Mouse (Mus musculus): ENCODE data around the gene Usp20. TPM values are rescaled to one million over a fixed set of nuclear protein-coding genes. Genes with fewer than 3 reads are reported as not detected.

Gene Usp20
- polyA plus RNA-seq, 1 experiment, result 38.5 TPM

DNA sequence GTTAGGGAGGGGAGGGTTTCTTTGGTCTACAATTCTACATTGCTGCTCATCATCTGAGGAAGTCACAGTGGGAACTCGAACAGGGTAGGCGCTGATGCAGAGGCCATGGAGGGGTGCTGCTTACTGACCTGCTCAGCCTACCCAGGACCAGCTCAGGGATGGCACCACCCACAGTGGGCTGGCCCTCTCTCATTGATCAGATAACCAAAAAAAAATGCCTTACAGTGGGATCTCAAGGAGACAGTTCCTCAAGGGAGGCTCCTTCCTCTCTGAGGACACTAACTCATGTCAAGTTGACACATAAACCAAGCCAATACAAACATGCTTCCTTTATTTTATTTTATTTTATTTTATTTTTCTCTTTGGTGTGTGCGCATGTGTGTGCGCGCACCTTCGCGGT is 87.4 kb downstream of the Usp20 start:
- no peaks in the 10 kb centered on the region for H3K79me2 ChIP-seq (ENCODE audit: control insufficient read depth, insufficient read depth)
- no peak overlapping the region for H3K4me2 ChIP-seq (ENCODE audit: low read depth)
- no peak overlapping the region for H3K4me3 ChIP-seq
- TF ChIP-seq REST (IDR thresholded peaks at IDR 0.05; ENCODE audit: insufficient read depth, insufficient read length) (no peak), SRF (IDR thresholded peaks at IDR 0.05; ENCODE audit: control insufficient read depth, insufficient read length, low read depth) (no peak), E2F4 (IDR thresholded peaks at IDR 0.05; ENCODE audit: insufficient read depth) (no peak), TCF3 (IDR thresholded peaks at IDR 0.05; ENCODE audit: insufficient read length, low read depth) (no peak), TCF12 (IDR thresholded peaks at IDR 0.05; ENCODE audit: insufficient read depth, poor library complexity, severe bottlenecking) (no peak), MAX (IDR thresholded peaks at IDR 0.05; ENCODE audit: low read depth) (no peak), CEBPB (IDR thresholded peaks at IDR 0.05; ENCODE audit: insufficient read depth, poor library complexity, severe bottlenecking) (no peak), MYOD1 (IDR thresholded peaks at IDR 0.05; ENCODE audit: control insufficient read depth in 1 of 3, insufficient read length in 2 of 3, low read depth in 2 of 3) (no peak), POLR2AphosphoS2 (IDR thresholded peaks at IDR 0.05; ENCODE audit: insufficient read length, low read depth) (no peak), USF1 (IDR thresholded peaks at IDR 0.05; ENCODE audit: low read depth) (no peak), POLR2A (IDR thresholded peaks at IDR 0.05; ENCODE audit: insufficient read length, low read depth) (no peak), MYOG (IDR thresholded peaks at IDR 0.05; ENCODE audit: control insufficient read depth in 1 of 3, insufficient read depth in 1 of 3, insufficient read length in 2 of 3, low read depth in 2 of 3) (no peak)
- no peaks in the 10 kb centered on the region for H3K36me3 ChIP-seq (ENCODE audit: control insufficient read depth, insufficient read depth)
- no peaks in the 10 kb centered on the region for H3K27me3 ChIP-seq (ENCODE audit: control insufficient read depth, insufficient read depth, insufficient read length)
- no peak overlapping the region for H3ac ChIP-seq (ENCODE audit: control insufficient read depth, insufficient read length)

Other genes starting within 250 kb of the Usp20 start
- 0.12 TPM for gene 1700001O22Rik, start 178.6 kb upstream of the Usp20 start, polyA plus RNA-seq (2012; fragmentation: generic; extraction: Trizol)
- gene Ntmt1, start 174.5 kb upstream of the Usp20 start, polyA plus RNA-seq (2012; fragmentation: generic; extraction: Trizol), result 71.2 TPM
- gene Asb6, start 151.9 kb upstream of the Usp20 start, polyA plus RNA-seq (2012; fragmentation: generic; extraction: Trizol), result 44.9 TPM
- 21.8 TPM for gene Prrx2, start 147.3 kb upstream of the Usp20 start, polyA plus RNA-seq (2012; fragmentation: generic; extraction: Trizol)
- 0.56 TPM for gene Ptges, start 52.4 kb upstream of the Usp20 start, polyA plus RNA-seq (2012; fragmentation: generic; extraction: Trizol)
- 27.1 TPM for gene Tor1b, start 29.3 kb upstream of the Usp20 start, polyA plus RNA-seq (2012; fragmentation: generic; extraction: Trizol)
- 42.7 TPM for gene Tor1a, start 14.3 kb upstream of the Usp20 start, polyA plus RNA-seq (2012; fragmentation: generic; extraction: Trizol)
- 27.9 TPM for gene BC005624, start 78 bp upstream of the Usp20 start, polyA plus RNA-seq (2012; fragmentation: generic; extraction: Trizol)
- 10.6 TPM for gene Fnbp1, start 159.7 kb downstream of the Usp20 start, polyA plus RNA-seq (2012; fragmentation: generic; extraction: Trizol)
- 35.2 TPM for gene Gpr107, start 170.0 kb downstream of the Usp20 start, polyA plus RNA-seq (2012; fragmentation: generic; extraction: Trizol)

All from myocyte (in vitro differentiated cells).